Mouse (Mus musculus) granulocyte monocyte progenitor cell, adult 5-6 weeks (primary cell): ENCODE data around the gene Mapk8ip2. TPM values are rescaled to one million over a fixed set of nuclear protein-coding genes. Genes with fewer than 3 reads are reported as not detected.

Source experiments
- ATAC-seq: replicated peaks from 2 replicates; pipeline ENCODE4 v1.8.0; 2016; ENCODE audit warnings: mild to moderate bottlenecking, moderate TSS enrichment, inconsistent platforms; ENCODE audit not compliant: poor library complexity, severe bottlenecking
- total RNA-seq, 2 experiments: library from RNA; stranded (forward) in 1 of 2; stranded (reverse) in 1 of 2; fragments of 200-712, 200-1000 nt in 1 of 2; fragments of >200 nt in 1 of 2; fragmentation: Nextera tagmentation in 1 of 2; gene quantifications; 2 replicates each; pipeline ENCODE4 v1.2.3; 2014 to 2017

The Mapk8ip2 gene
- total RNA-seq, 2 experiments from 2014 or later: not detected

DNA sequence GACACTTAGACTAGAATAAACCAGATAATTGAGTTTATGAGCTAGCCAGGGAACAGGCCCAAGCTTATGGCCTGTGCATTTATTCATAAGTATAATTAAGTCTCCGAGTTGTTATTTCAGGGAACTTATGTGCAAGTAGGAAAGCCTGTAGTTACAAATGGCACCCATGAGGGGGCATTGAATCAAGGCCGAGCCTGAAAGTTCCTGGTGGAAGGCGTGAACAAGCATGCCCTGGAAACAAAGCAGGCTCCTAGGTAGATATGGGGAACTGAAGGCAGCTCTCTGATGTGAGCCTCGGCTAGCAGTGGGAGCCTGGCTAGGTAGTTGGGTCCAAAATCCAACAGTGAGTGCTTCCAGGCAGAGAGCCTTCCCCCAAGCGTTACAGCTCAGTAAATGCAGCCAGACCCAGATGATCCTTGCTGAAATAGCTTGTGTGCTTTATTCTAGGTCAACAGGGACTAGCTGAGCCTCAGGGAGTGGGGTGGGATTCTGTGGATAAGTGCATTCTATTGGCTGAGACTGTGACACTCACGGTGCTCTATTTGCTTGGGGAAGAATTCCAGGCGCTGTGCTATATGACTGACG, 11.1 kb upstream of the Mapk8ip2 start:
- peak; percentile 25; the same call in 1 of the 2 replicates for ATAC-seq

DNA sequence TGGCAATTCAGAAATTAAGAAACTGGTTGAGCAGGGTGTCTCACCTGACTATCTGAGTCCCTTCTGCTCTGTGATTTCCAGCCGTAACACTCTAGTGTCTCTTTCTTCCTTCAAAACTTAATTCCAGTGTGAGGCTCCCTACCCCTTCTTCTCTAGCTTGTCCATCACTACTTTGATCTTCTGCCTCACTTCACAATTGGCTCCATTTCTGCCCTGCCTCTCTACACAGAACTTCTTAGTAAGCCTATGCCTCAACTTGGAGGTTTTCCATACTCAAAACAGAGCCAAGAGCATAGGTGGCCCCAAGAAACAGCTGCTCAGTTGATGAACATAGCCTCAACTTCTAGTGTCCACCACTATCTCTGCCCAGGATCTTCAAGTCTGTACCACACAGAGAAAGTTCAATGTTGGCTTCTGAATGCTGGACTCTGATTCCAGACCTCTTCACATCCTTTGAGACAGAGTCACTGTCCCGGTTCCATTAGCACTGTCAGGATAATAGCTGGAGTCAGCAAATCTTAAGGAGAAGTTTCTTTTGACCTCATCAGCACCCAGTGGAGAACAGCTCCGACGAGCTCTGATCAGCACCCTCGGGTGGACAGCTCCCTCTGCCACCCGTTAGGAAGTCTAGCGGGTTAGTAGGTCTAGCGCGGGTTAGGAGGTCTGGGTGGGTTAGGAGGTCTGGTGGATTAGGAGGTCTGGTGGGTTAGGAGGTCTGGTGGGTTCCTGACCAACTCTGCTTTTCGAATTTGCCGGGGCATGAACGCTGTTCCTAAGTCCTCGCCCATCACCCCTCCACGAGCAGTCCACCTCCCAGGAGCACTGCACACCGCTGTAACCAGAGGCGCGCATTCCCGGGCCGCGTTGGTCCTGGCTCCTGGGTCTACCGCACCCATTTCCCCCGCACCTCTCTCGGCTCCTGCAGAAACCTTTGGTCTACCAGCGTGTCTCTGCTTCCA, 528 bp upstream of the Mapk8ip2 start:
- ATAC-seq: peak; percentile 96

DNA sequence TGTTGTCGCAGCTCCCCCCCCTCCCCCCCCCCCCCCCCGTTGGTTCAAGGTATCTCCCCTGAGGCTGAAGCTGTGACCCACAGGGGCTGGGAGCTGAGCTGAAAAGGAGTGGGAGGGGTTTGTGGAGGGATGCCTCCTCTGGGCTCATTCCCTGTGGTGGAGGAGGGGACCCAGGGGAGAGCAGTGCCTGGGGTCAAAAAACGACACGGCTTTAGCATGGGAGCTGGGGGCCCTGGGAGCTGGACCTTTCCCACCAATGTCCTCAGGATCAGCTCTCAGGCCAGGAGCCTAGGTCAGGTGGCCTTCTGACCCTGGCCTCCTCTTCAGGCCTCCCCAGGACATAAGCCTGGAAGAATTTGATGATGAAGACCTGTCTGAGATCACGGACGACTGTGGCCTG, 1.1 kb downstream of the Mapk8ip2 start:
- no peak for ATAC-seq

DNA sequence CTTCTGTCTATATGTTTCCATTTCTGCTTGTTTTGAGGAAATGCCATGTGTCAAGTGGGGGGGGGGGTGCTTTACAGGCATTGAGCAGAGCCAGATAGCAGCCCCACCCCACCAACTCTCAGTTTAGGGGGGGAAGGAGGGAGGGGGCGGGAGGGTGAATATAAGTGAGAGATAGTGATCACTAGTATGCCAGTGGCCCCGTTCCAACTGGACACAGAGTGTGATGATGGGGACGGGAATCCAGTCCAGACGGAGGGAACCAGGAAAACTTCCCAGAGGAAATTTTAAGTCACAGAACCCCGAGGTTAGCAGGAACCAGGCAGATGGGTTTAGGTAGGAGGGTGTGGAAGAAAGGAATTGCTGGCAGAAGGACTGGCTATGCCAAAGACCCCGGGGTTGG, 1.9 kb downstream of the Mapk8ip2 start:
- no peak for ATAC-seq

DNA sequence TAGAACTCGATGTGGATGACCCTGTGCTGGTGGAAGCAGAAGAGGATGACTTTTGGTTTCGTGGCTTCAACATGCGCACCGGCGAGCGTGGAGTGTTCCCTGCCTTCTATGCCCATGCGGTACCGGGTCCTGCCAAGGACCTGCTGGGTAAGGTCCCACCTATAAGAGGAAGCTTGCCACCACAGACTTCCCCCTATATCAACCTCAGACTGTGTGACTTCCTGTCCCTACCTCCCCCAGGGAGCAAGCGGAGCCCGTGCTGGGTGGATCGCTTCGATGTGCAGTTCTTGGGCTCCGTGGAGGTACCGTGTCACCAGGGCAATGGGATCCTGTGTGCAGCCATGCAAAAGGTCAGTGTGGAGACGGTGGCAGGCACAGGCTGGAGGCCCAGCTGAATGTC, 5.2 kb downstream of the Mapk8ip2 start:
- ATAC-seq: peak; percentile 44

DNA sequence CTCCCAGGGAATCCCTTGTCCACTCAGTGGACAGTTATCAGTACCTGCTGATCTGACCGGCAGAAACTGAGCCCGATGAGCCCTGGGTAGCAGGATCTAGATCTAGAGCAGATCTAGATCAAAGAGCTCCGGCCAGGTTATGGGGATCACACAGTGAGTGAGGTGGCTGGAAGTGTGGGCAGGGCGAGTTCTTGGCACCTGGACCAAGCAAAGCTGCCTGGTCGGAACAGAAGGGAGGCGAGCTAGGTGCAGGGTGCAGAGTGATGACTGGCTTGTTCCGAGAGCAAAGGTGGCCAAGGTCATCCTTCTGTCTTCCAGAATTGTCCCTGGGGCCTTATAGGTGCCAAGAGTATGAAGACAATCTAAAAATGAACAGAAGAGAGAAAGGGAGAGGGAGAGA, 6.1 kb downstream of the Mapk8ip2 start:
- ATAC-seq: no peak

DNA sequence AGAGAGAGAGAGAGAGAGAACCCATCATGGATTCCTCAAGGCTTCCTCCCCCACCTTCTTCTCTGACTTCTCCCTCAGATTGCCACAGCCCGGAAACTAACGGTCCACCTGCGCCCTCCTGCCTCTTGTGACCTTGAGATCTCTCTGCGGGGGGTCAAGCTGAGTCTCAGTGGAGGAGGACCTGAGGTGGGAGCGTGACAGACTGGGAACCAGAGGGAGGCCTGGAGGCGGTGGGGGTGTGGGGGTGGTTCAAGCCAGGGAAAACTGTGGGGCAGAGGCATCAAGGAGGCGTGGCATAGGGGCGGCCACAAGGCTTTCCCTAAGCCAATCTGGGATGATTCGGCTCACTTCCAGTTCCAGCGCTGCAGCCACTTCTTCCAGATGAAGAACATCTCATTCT, 6.6 kb downstream of the Mapk8ip2 start:
- ATAC-seq: no peak

DNA sequence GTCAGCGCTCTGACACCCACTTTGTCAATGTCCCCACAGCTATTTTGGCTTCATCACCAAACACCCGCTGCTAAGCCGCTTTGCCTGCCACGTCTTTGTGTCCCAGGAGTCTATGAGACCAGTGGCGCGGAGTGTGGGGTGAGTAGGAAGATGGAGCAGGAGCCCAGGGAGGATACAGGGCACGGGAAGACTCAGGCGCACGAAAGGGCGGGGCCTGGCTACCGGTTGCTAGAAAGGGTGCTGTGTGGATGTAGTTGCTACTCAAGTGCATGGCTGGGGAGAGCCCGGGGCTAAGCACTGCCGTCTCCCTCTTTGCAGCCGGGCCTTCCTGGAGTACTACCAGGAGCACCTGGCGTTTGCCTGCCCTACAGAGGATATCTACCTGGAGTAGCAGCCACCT, 7.6 kb downstream of the Mapk8ip2 start:
- no peak for ATAC-seq

DNA sequence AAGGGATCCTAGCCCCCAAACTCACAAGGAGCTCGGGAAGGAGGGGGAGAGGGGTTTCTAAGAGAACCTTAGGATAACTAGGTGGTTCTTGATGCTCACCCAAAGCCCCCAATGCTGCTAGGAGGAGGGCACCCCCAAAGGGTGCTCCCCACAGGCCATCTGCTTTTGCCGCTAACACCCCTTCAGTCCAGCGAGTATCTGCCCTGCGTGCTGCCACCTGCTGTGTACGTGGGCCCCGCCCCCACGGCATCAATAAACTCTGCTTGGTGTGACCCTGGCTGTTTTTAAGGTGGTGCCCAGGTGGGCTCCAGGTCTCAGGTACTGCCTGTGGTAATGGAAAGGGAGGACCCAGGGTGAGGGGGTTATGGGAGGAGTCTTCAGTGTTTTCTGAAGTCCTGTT, 8.5 kb downstream of the Mapk8ip2 start:
- no peak for ATAC-seq

DNA sequence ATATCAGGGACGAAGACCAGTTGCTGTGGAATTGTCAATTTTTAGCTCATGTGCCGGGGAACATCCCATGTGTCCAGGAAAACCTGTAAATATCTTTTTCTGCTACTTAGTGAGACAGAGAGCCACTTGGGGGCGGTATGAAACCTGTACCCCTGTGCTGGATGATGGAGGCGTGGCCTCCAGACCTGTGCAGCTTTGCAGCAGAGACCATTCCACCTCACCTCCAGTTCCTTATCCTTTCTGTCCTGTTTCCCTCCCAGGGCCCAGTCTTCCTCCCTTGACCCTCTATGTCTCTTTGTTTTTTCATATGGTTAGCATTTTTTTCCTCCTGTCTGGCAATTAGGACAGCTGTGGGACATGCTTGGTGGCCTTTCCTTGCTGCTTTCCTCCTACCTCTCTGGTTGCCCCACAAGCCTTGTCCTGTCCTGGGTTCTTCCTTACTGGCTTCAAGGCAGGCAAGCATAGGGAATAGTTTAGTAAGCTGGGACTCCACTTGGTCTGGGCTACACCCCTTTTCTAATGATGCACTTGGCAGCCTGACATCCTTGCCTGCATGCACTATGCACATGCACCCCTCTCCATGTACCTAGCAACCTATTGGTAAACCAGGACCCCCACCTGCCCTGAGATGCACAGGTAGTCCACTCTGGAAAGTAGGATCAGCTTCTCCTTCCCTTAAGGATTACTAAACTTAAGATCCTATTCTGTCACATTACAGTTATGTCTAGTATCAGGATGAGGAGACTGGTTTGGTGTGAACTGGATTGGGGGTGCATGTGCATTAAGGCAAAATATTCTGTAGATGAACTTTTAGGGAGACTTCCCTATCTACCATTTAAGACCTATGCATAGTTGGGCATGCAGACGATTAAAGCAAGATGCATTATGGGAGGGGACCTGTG, 9.9 kb downstream of the Mapk8ip2 start:
- ATAC-seq: peak; percentile 53; the same call in 1 of the 2 replicates

DNA sequence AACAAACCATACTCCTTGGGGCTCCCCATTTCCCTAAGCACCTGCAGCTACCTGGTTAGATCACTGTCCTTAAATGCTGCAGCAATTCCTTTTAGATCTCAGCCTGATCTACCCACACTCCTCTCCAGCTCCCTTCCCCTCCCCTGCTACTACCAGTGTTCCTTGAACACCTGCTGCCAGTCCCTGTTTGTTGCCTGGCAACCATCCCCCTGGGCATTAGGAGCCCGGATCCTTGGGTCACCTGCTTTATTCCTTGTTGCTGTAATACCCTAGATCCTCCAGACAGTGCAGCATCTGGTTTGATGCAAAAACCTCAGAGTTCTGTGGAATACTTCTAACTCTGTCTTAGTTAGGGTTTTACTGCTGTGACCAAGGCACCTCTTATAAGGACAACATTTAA, 11.3 kb downstream of the Mapk8ip2 start:
- no peak for ATAC-seq

DNA sequence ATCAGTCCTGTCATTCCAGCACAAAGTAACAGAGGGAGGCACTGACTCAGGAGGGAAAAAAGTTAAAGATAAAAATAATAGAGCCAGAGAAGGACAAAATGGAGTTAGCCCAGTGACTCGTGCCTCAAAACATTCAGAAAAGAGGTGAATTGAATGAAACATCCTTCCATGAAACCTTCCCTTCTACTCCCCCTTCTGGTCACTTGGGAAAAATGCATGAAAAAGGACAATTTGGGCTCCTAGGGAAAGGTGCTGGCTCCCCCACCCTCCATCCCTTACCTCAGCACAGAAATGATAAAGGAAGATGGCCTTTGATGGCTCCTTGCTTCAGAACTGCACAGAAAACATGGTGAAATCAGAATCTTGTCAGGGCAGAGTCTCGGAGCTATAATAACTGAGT, 14.9 kb downstream of the Mapk8ip2 start:
- peak; percentile 65; the same call in 1 of the 2 replicates for ATAC-seq

DNA sequence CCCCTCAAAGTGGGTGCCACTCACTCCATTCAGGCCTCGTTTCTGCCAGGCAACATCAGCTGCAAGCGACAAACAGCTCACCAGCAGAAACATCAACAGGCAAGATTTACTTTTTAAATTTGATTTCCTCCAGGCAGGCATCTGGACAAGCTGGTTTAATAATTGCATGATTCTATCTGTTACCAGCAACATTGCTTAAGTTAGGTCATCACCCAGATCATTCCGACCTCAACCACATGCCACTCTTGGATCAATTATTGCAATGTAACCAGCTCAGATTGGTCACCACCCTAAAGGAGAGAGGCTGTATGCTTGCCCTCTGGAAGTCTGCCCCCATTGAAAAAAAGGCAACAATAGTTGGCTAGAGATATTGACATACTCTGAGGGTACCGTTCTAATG, 17.8 kb downstream of the Mapk8ip2 start:
- ATAC-seq: no peak

DNA sequence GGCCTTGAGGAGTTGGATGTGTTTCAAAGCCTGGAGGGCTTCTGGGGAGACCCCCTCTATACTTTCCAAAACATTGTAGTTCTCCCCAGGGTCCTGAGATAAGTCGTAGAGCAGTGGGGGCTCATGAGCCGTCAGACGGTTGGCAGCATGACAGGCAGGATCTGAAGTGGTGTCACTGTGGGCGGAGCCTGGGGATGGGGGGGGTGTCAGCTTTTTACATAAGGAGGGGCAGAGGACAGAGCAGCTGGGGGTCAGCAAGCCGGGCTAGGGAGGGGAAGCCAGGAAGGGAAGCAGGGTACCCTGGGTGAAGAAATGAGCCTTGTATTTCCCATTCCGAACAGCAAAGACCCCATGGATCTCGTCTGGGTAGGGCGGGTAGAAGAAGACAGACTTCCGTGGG, 19.7 kb downstream of the Mapk8ip2 start:
- ATAC-seq: no peak

DNA sequence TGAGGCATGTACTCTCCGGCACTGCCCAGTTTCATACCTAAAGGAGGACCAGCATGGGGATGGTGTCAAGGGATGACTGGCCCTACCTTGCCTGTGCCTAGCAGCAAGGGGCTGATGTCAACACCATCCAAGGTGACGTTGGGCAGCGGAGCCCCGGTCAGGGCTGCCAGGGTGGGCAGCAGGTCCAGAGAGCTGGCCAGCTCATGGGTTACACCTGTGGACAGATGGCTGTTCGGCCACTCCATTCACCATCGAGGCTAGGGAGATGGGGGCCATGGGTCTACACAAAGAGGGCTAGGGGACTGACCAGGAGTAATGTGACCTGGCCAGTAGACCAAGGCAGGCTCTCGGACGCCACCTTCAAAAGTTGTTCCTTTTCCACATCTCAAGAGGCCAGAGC, 20.2 kb downstream of the Mapk8ip2 start:
- no peak for ATAC-seq

DNA sequence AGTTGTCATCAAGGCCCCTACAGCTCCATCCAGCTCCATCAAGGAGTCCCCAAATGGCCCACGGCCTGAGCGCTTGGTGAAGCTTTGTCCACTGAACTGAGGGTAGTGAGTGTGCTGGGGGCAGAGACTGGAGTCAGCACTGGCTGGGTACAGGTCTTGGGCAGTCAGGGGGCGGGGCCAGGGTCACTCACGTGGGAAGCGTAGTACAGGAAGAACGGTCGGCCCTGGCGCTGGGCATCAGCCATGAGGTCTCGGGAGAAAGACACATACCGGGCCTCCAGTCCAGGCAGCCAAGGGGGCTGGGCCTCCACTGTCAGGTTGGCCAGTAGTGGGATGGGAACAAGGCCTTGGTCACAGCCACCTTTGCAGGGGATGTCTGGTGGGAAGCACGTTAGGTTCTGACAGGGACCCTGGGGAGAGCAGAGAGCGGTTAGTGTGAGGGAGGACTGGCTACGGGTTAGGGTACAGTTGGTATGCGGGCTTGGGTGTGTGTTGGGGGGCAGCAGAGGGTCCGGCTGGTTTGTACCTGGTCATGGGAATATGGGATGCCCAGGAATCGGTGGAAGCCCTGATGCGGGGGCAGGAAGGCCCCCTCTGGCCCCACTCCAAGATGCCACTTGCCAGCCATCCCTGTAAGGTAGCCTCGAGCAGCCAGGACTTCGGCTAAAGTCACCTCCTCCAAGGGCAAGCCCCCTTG, 21.0 kb downstream of the Mapk8ip2 start:
- no peak for ATAC-seq

DNA sequence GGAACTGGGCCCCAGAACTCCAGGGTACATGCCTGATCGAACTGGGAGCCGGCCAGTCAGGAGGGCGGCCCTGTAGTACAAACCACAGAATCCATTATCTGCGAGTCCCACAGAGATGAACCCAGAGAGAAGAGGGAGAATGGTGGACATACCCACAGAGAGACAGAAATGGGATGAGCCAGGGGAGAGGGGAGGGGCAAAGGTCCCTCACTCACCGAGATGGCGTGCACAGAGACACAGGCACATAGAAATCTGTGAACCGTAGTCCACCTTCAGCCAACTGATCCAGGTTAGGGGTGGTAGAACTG, 21.5 kb downstream of the Mapk8ip2 start:
- ATAC-seq: no peak

DNA sequence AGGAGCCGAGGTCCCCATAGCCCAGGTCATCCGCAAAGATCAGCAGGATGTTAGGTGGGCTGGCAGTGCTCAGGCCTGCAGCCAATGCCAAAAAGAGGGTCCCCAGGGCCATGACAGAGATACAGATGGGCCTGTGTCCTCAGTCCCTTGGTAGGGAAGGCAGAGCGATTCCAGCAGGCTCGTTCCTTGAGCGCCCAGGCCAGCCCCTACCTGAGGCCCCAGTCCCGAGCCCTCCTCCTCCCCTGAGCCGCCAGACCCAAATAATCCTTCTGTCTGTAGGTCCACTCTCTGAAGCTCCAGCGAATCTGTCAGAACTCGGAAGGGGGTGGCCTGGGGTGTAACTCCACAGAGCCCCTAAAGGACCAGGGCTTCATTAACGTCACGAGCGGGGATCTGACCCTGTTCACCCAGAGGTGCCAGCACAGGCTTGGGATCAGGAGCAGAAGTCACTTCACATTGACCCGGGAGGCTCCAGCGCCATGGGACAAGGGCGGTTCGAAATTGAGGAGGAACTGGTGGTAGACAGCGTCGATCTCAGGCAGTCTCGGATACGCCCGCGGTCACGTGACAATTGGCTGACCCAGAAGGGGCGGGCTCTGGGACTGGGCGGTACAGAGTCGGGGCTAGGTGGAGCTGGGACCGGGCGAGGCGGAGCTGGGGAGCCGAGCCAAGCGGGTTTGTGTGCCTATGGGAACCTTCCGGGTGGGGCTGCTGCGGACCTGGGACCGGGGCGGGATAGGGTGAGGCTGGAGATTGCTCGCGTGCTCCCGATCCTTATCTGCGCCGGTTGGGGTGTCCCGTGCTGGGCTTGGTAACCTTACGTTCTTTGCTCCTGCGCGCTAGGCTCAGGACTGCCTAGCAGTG, 22.1 kb downstream of the Mapk8ip2 start:
- ATAC-seq: peak; percentile 92

DNA sequence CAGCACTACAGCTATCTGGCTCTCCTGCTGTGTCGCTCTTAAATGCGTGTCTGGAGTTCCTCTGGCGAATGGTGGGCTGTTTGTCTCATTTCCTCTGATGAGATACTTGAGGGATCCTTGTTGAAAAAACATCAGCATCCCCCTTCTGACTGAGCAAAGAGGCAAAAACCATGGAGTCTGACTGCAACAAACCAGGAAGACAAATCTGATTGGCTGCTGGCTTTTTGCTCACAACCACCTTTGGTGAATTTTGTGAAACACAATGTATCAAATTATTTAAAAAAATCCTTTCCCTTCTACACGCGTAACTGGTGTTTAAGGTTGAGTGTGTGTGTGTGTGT, 22.7 kb downstream of the Mapk8ip2 start:
- ATAC-seq: no peak; the same call in 1 of the 2 replicates

DNA sequence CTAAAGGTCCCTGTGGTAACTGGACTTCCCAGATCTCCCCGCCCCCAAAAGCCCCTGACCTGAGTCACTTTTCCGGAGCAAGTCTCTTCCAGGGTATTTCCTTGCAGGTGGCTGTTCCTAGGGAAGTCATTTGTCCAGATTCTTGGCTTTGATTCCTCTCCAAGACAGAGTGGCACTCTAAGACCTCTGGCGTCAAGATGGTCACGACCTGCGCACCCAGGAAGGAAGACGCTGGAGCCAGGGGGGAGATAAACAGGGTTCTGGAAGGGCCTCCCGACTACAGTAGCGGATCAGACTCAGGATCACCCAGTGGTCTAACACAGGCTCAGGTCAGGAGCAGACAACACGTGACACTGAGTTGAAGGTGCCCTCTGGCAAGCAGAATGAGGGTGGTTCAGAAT, 23.4 kb downstream of the Mapk8ip2 start, which contains the start of gene Arsa:
Gene Arsa, minus strand, starts transcription at position 335 of the 401 bp plus-strand sequence.
- no peak for ATAC-seq
